ENCODE assay signal across 10 mouse cellular contexts in genomic region chr1:82803608-82804007, GRCm38 (mm10). TPM values are rescaled to one million over a fixed set of nuclear protein-coding genes. Genes with fewer than 3 reads are reported as not detected.
DNase-seq lines count a peak whose midpoint lies in the region; ATAC-seq and TF ChIP-seq lines count a peak whose summit lies in the region.
"Had no signal": no experiment of that assay in that cellular context is flagged by ENCODE, and none has a peak within 500 bp of the region (broad histone marks: within the 10 kb centered on the region; RNA-seq: fewer than 3 reads in every experiment).

No protein-coding gene starts in this region.

- no peaks in the 10 kb centered on the region for H3K9me3 ChIP-seq in G1E (replicated peaks)
- H3K9me3 ChIP-seq in embryonic facial prominence, embryonic 10.5 days, result no peaks in the 10 kb centered on the region
- H3K9me3 ChIP-seq: megakaryocyte, embryonic 14.5 days had no signal

- 74% methylated on average over 7 of the region's 7 CpGs for WGBS in embryonic facial prominence, embryonic 10.5 days

- H3K27ac ChIP-seq in embryonic facial prominence, embryonic 10.5 days (replicated peaks), result no peak overlapping the region

- peaks cover 9% of the 10 kb centered on the region; the same call in 1 of the 2 replicates for H3K4me1 ChIP-seq in G1E (ENCODE audit: insufficient read depth, low read depth, low read length)
- no peaks in the 10 kb centered on the region for H3K4me1 ChIP-seq in embryonic facial prominence, embryonic 10.5 days

- peaks cover 24% of the 10 kb centered on the region for H3K27me3 ChIP-seq in G1E (ENCODE audit: insufficient read depth, low read length)
- H3K27me3 ChIP-seq in embryonic facial prominence, embryonic 10.5 days (replicated peaks; ENCODE audit: low read depth, poor library complexity, severe bottlenecking), result no peaks in the 10 kb centered on the region
- H3K27me3 ChIP-seq in splenic B cell, adult 2 months (ENCODE audit: control insufficient read depth, insufficient read depth, low read length, poor library complexity, severe bottlenecking), result no peaks in the 10 kb centered on the region

- H3K4me3 ChIP-seq in G1E (ENCODE audit: low read depth, low read length), result no peak overlapping the region
- no peak overlapping the region for H3K4me3 ChIP-seq in embryonic facial prominence, embryonic 10.5 days
- H3K4me3 ChIP-seq: megakaryocyte, embryonic 14.5 days had no signal

- TF ChIP-seq CTCF in G1E (IDR thresholded peaks at IDR 0.05; ENCODE audit: low read depth, low read length), result peak; percentile 72

- DNase-seq in right cerebral cortex, postnatal 14 days, result peak; percentile 17
- DNase-seq in right cerebral cortex, postnatal 25 days, result no peak
- DNase-seq in G1E (ENCODE audit: low spot score), result peak; percentile 44
- DNase-seq in embryonic facial prominence, embryonic 10.5 days (ENCODE audit: low spot score), result peak; percentile 19
- peak; percentile 66 for DNase-seq in splenic B cell, adult 2 months (ENCODE audit: low read depth, low spot score)
- DNase-seq in adrenal gland, postnatal 36 days, result no peak
- DNase-seq in urinary bladder, postnatal 25 days (ENCODE audit: low spot score), result no peak

- ATAC-seq in G1E (ENCODE audit: extremely low read depth, insufficient number of reproducible peaks, low FRiP score, poor library complexity, severe bottlenecking), result peak; percentile 72

- no peaks in the 10 kb centered on the region for H3K36me3 ChIP-seq in G1E (replicated peaks)
- no peaks in the 10 kb centered on the region for H3K36me3 ChIP-seq in embryonic facial prominence, embryonic 10.5 days (replicated peaks)
- H3K36me3 ChIP-seq in splenic B cell, adult 2 months (ENCODE audit: control insufficient read depth, insufficient read depth, low read length, poor library complexity, severe bottlenecking), result no peaks in the 10 kb centered on the region

RNA-seq across cellular contexts. Expression of gene Gm47791, which starts 32.6 kb away (rescaled TPM):
- total RNA-seq in G1E (2014; fragmentation: Nextera tagmentation), result not detected in 2 replicates
- total RNA-seq in G1E (2017), result not detected in 2 replicates
- polyA plus RNA-seq in G1E (2012), result not detected in 2 replicates
- polyA plus RNA-seq in embryonic facial prominence, embryonic 10.5 days (2016; fragmentation: Nextera tagmentation; extraction: Ambion mirVana), result not detected in 2 replicates
- total RNA-seq in adrenal gland, postnatal 36 days (2021), result not detected
- total RNA-seq: layer of hippocampus, postnatal 25 days had no signal
- polyA plus RNA-seq: heart, embryonic 16.5 days had no signal

RNA-seq across cellular contexts. Expression of gene Tm4sf20, which starts 35.3 kb away (rescaled TPM):
- not detected in 2 replicates for total RNA-seq in G1E (2014; fragmentation: Nextera tagmentation)
- total RNA-seq in G1E (2017), result not detected in 2 replicates
- polyA plus RNA-seq in G1E (2012), result not detected in 2 replicates
- polyA plus RNA-seq in embryonic facial prominence, embryonic 10.5 days (2016; fragmentation: Nextera tagmentation; extraction: Ambion mirVana), result 0.25 TPM in 1 of 2 replicates, not detected in the other
- not detected for total RNA-seq in adrenal gland, postnatal 36 days (2021)
- total RNA-seq: layer of hippocampus, postnatal 25 days had no signal

RNA-seq across cellular contexts. Expression of gene Agfg1, which starts 35.7 kb away (rescaled TPM):
- total RNA-seq in G1E (2014; fragmentation: Nextera tagmentation) (303 and 306 TPM in 2 replicates), G1E (2017) (121 and 135 TPM in 2 replicates)
- 30.4 and 32.1 TPM in 2 replicates for polyA plus RNA-seq in G1E (2012)
- 32.3 and 35.4 TPM in 2 replicates for polyA plus RNA-seq in embryonic facial prominence, embryonic 10.5 days (2016; fragmentation: Nextera tagmentation; extraction: Ambion mirVana)
- 10 to 100 TPM; 52.5 to 60.5 TPM for total RNA-seq in adrenal gland, postnatal 36 days (2021)

Comparison
In these comparisons a context has a peak if more than half of its experiments do, and no peak if none do; other contexts are left out.
1. DNase-seq: peak in right cerebral cortex, postnatal 14 days (single experiment), G1E (single experiment), embryonic facial prominence, embryonic 10.5 days (single experiment) and splenic B cell, adult 2 months (single experiment); none in right cerebral cortex, postnatal 25 days (single experiment), adrenal gland, postnatal 36 days (0 of 2) and urinary bladder, postnatal 25 days (single experiment).